Mouse (Mus musculus) mouse embryonic stem cell (cell line): ENCODE measurements around the gene Btbd16.

Experiments used
- in situ Hi-C, 2 experiments: fragments of 300-500 bp; cut with MboI; formaldehyde crosslinking; loops; 1 replicate in 1 of 2; 3 replicates in 1 of 2; pipeline ENCODE4 v1.14.3; 2019 to 2020; ENCODE audit warnings: low sequenced_read_pairs in 2 of 2, low pct_unique_long_range_greater_than_20kb in 1 of 2, mixed read lengths in 1 of 2; ENCODE audit not compliant: unreplicated experiment in 1 of 2

The Btbd16 gene

DNA sequence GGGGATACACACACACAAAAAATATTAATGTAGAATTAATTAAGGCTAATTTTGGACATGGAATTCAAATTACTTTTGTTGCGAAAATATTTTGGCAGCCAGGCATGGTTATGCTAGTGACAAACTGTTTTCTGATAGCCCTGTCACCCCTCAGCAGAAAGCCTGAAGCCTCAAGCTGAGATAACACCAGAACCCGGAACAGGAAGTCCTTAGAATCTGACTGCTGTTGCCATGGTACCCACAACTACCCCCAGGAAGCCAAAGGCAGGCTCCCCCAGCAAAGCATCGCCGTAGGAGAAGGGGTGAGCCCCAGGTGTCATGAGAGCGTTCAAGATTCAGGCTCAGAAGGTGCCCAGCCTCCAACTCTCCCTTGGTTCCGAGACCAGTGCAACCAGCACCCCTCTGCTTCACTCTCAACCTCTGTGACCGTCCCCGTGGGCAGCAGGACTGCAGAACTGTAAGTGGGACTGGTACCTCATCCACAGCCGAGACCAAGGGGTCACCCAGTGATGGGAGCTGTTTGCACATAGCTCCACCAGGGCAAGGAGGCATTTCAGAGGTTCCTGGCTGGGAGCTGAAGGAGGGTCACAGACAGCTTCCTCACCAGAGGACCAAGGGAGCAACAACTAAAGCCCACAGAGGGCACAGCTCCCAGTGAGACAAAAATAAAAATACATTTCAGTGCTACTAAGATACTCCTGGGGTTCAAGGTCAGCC, at the start of gene Btbd16:
TSS of gene Btbd16 (plus strand) at position 156 of the 717 bp plus-strand sequence.
- in situ Hi-C loops, result loop anchor here (10.0 kb wide), 1 partner anchor 141 kb away; no protein-coding TSS in a partner anchor

DNA sequence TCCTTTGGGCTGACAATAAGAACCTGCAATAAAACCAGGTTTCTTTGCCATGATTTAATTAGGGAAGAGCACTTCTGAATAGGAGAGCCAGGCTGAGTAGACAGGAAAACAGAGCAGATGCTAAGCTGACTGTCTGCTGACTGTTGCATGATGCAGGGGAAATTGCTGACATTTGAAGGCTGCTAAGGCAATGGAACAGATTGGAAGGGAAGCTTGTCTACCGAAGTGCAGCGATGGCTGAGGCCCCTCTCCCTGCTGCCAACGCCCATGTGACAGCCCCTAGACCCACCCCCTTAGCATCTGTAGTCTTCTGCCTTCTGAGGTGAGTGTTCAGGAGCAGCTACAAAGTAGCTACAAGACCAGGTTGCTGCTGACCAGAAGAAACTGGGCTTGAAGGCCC, 47.7 kb upstream of the Btbd16 start:
- in situ Hi-C loops, result no loop called here

DNA sequence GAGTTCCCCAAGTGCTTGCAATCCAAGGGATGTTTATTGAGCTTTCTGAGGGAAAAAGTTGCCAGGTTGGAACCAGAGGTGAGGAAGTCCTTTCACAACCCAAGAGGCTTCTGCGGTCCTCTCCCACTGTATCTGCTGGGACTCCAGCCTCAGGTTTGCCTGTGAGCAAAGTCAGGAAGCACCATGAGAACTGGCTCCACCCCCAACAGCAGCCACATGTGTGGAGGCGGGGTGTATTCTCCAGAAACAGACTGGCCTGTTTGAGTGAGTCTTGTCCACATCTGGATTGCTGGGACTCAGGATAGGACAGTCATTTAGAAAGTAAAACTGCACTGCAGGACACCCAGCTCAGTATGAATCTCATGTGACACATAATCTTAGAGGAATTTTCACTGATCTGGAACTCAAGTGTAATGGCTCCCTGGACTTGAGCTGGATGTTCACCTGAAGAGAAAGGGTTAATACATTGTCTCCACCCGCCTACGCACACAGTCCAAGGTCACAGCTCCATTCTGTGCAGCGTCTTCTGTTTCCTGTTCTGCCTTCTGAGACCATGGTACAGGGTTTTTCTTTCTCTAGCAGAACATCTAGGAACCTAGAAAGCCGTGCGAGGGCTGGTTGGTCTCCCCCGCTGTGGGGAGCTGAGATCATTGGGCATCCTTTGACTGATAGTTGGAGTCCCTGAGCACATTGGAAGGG, 47.0 kb upstream of the Btbd16 start:
- in situ Hi-C loops, result no loop called here

DNA sequence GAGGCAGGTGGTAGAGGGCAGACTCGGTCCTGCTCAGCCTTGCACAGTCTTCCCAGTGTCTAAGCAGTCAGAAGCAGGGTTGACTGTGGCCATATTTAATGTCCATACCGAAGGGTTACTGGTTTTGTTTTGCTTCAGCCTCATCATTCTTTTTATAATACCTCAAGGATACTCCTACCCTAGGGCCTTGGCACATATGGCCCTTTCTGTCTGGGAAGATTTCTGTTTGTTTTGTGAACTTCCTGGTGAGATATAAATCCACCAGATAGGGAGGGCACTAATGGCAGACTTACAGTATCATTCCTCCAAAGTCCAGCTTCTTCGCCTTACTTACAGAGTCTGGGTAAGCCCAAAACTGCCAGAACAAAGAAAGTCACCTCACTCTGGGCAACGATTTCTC, 46.3 kb upstream of the Btbd16 start:
- in situ Hi-C loops, result no loop called here

DNA sequence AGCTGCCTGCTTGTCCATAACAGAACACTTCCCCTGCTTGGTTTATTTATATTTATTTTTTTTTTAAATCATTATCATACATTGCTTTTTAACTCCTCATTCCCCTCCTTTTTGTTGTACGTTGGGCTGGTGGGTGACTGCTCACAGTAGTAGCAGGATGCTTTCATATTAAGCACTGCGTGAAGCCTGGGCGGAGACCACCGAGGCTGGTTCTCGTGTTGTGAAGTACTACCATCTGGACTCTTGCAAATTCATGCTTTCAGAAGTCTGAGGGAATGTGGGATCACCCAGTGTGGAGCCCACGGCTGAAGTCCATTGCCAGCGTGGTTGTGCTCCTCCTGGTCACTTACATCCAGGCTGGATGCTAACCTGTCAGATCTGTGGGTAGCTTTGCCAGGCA, 42.1 kb upstream of the Btbd16 start:
- in situ Hi-C loops, result no loop called here

DNA sequence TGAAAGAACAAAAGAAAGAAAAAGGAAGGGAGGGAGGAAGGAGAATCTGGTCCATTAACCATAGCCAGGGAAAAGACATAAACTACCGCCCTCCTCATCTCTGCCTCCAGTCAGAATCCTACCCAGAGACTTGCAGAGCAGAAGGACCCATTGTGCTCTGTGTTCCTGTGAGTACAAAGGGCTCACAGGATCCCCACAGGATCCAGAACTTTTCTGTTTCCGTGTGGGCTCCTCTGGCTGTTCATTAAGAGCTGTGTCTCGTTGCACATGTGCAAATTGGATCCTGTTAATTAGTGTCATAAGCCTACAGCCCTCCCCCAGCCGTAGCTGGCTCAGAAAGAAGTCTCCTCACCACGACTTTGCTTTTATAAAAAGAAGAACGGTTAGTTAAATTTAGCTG, 41.0 kb upstream of the Btbd16 start:
- in situ Hi-C loops, result no loop called here

DNA sequence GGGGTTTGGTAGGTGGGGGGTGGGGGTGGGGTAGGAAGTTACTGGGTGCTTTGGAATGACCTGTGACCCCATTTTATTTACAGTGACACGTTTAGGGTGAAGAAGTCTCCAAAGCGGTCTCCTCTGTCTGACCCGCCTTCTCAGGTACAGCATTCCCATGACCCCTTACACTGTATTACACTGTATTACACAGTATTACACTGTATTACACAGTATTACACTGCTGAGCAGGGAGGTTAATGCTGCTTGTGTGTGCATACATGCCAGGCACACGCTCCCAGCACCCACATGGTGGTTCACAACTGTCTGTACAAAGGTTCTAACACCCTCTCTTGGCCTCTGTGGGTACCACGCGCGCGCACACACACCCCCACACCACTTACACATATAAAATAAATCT, 40.4 kb upstream of the Btbd16 start:
- in situ Hi-C loops, result no loop called here

DNA sequence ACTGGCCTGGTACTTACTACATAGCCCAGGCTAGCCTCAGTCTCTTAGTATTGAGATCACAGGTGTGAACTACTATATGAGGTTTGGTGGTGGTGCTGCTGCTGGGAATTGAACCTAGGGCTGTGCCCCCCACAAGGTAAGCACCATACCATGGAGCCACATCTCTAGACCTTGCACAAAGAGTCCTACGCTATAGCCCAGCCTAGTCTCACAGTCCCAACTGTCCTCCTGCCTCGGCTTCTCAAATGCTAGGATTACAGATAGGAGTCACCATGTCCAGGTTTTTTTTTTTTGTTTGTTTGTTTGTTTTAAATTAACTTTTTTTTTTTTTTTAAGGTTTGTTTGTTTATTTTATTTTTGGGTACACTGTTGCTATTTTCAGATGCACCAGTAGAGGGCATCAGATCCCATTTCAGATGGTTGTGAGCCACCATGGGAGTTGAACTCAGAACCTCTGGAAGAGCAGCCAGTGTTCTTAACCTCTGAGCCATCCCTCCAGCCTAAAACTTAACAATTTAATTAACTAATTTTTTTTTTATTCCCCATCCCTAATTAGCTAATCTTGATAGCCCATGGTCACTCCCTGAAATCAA, 39.6 kb upstream of the Btbd16 start:
- in situ Hi-C loops, result no loop called here

DNA sequence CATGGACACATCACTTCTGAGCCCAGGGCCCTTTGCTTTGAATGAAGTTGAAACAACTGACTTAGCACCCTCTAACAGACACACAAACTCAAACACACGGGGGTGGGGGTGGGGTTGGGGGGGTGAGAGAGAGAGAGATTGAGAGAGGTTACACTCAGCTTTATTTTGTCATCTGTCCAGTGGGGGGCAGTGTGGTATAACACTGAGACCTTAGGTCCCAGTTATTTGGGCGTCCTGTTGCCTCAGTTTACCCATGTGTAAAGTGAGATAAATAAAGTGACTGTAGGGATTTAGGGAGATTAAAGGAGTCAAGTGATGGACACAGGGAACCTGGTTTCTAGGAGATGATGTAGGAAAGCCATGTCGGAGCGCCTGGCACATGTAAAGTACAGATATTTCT, 32.8 kb upstream of the Btbd16 start:
- in situ Hi-C loops, result no loop called here

DNA sequence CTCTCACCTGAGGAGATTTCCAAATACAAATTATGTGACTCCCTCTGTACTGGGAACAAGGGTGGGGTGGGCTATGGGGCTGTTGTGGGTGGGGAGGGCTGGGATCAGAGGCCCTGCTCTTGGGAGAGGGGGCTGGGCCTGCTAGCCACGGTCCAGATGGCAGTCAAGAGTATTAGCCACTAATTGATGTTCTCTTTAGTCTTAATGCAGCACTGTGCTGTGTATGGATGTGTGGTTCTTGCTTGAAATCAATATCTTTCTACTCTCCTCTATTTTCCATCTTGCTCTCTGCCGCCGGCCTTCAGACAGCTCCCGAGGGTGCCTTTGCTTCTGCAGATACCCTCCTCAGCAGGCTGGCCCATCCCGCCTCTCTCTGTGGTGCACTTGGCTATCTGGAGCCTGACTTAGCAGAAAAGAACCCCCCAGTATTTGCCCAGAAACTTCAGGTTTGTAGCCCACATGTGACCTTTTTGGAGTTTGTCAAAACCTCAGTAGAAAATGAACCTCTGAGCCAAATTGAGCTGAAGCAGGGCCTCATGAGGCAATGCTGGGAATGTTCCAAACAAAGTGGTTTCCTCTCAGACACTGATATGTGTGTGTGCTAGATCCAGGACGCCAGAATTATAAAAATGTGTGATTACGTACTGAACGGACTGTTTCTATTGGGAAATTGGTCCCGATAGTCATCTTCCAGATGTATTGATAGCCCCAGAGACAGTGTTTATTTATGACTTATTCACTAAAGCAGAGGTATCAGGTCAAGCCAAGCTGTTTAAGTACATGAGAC, 30.4 kb upstream of the Btbd16 start:
- in situ Hi-C loops, result no loop called here

DNA sequence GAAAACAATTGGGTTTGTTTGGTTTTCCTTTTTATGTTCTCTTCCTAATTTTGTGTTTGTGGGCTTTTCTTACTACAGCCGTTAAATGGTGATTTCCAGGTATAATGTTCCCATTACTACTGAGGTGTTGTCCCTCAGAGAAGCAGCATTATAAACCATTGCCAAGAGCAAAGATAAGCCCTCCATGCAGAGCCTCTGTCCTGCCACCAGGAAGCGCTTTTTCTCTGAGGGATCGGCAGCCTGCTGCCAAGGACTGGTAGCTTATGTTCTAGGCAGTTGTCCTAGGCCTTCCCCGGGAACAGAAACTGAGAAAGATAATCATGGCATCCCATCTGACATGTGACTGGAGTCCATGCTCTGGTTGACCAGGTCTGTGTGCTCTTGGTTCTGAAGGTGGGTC, 24.7 kb upstream of the Btbd16 start:
- in situ Hi-C loops, result no loop called here

DNA sequence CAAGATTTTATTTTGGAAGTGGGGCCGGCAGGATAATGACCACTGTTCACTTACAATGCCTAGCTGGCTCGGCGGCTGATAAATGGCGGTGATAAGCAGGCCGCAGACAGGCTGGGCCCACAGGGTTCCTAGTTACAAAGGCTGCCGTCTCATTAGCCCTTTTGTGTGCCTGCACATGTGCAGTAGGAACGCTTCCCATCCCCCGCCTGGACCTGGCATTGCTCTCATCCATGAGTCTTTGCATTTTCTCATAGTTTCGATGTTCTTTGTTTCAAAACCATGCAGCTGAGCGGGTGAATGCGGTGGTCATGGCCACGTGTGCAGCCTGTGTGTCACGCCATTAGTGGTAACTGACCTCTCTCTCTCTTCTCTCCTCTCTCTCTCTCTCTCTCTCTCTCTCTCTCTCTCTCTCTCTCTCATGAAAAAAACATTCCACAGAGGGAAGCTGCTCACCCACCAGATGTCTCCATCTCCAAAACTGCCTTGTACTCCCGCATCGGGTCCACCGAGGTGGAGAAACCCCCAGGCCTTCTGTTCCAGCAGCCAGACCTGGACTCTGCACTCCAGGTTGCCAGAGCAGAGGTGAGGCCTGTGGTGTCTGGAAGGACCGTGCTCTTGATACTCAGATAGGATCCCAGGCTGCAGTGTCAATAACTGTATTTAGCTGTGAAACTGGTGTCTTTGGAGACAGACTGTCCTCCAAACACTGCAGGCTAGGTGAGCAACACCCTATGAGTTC, 22.9 kb upstream of the Btbd16 start:
- in situ Hi-C loops, result no loop called here

DNA sequence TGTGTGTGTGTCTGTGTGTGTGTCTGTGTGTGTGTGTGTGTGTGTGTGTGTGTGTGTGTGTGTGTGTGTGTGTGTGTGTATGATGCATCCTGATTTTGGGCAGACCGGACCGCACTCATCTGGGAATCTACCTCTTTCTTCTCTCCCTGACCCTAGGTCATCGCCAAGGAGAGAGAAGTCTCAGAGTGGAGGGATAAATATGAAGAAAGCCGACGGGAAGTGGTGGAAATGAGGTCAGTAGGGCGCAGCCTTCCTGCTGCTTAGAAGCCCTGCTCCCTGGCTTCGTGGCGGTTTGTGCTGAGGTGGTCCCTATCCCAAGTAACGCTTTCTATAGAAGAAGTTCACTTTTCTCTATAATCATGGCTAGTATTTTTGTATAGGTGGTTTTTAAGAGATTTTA, 22.2 kb upstream of the Btbd16 start:
- in situ Hi-C loops, result no loop called here

DNA sequence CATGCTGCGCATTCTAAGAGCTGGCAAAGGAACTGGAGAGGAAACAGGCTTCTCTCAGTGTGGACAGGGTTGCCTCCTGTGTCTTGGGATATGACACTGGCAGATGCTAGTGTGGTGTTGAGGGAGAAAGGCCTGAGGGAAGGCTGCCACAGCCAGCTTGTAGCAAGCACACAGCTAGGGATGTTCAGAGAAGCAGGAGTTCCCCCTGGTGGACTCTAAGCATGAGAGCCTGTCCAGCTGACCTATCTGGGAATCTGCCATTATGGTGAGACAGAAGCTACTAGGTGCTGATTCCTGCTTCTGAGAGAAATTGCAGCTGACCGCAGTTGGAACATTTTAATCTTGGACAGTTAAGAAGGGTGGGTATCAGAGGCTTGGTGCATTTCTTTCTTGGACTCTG, 19.1 kb upstream of the Btbd16 start:
- in situ Hi-C loops, result no loop called here

DNA sequence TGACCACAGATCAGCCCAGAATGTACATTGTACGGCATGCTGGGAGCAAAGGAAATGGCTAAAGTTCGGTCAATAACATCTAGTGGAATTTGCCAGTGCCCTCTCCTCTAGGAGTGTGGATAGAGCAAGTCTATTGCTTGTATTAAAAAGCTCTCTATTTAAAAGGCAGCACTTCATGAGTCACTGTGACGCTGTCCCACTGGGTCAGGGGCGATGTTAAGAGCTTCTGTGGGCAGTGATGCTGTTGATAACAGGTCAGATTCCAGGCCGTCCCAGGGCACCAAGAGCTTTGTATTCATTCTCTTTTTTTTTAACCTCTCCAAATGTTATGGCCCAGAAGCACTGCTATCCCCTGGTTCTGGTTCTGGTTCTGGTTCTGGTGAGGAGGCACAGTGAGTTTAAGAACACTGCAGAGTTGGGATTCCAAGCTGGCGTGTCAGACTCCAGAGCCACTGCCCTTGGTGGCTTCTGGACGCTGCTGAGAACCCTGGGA, 17.5 kb upstream of the Btbd16 start:
- in situ Hi-C loops, result no loop called here

DNA sequence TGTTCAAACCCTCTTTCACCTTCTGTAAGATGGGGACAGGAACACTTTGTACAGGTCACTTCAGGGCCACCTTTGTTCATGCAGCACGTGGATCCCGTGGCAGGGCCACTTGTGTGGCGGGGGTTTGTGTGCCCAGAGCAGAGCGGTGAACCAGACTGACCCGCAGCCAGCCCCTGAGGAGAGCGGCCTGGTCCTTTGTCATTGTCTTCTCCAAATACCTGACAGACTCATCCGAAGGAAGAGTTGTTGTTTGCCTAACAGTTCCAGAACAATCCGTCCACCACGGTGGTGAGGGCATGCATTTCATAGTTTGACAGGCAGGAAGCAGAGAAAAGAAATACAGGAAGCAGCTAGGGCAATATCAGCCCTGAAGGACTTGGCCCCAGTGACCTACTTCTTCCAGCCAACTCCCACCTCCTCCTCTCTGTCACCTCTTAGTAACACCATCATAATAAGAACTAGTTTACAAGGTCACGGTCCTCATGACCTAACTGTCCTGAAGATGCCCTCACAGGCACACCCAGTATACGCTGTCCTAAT, 16.5 kb upstream of the Btbd16 start:
- in situ Hi-C loops, result no loop called here

DNA sequence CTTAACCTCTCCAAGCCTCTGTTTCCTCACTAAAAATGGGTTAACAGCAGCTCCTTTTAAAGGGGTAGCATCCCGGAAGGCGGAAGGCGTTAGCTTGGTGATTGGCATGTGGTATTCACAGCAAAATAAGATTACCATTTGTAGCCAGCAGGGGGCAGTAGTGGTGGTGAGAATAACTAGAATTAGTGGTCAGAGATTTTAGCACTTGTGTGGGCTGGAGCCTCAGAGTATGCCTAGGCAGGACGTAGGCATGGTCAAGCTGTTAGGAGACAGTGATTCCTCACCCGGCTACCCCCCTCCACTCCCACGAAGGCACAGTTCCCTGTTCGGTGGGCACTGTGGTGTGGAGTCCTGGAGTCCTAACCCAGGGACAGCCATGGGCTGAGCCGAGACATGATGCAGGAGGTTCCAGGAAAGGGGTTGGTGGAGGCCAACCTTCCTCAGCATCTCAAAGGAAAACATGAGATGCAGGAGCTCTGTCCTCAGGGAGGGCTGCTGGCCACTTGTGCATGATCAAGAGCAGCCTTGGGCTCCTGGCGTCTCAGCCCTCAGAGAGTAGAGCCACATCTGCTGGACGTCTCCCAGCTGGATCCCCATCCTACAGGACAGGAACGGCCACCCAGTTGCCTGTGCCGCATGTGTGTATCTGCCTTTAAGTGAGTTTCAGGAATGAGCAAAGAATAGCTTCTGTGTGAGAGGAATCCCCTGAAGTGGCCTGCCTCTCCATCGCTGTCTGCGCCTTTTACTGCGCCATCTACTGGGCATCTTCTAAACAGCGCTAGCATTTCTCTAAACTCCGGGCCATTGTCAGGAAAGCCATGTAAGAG, 11.6 kb upstream of the Btbd16 start:
- in situ Hi-C loops, result no loop called here
